Mouse (Mus musculus): ENCODE results near the gene Fto. TPM values are rescaled to one million over a fixed set of nuclear protein-coding genes. Genes with fewer than 3 reads are reported as not detected.

Gene Fto
- polyA plus RNA-seq, 1 experiment: 11.9 TPM

GRCm38 (mm10) chr8:91347146-91347545 is 33.8 kb downstream of the Fto start:
- H3K4me3 ChIP-seq (ENCODE audit: extremely low read depth, insufficient read depth, insufficient read length): no peak overlapping the region
- no peak for DNase-seq (ENCODE audit: low read depth in 1 of 2, low spot score in 2 of 2)
- TF ChIP-seq POLR2A (IDR thresholded peaks at IDR 0.05; ENCODE audit: low read depth, low read length): no peak
- no peak for TF ChIP-seq CTCF (IDR thresholded peaks at IDR 0.05; ENCODE audit: extremely low read depth, insufficient read depth, insufficient read length, insufficient replicate concordance)
- no peak overlapping the region for H3K27ac ChIP-seq (ENCODE audit: insufficient read depth, low read length)
- WGBS: 94% methylated on average over 10 of the region's 10 CpGs
- no peaks in the 10 kb centered on the region for H3K27me3 ChIP-seq (ENCODE audit: control insufficient read depth, insufficient read depth, low read length)
- no peaks in the 10 kb centered on the region; the same call in 1 of the 2 replicates for H3K4me1 ChIP-seq (ENCODE audit: control insufficient read depth, insufficient read depth, insufficient read length)
- H3K36me3 ChIP-seq (ENCODE audit: control insufficient read depth, insufficient read depth, low read length): no peaks in the 10 kb centered on the region

DNA sequence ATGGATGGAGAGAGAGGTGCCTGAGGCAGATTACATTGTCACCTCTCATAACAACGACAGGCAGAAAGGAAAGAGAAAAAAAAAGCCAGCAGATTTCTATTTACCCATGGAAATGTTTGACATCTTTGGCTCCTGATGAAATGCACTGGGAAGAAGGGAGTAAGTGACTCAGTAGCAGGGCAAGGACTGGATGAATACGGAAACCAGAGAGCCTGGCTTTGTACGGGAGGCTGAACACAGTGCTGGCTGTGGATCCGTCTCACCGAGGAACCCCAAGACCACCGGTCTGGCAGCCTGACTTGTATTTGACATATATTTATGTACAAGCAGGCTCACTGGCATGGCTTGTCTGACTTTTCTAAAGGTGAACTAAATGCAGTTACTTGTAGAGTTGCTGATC is 34.3 kb downstream of the Fto start:
- Histone ChIP-seq H3K4me3 (ENCODE audit: extremely low read depth, insufficient read depth, insufficient read length) (no peak overlapping the region), H3K27me3 (ENCODE audit: control insufficient read depth, insufficient read depth, low read length) (no peaks in the 10 kb centered on the region), H3K4me1 (ENCODE audit: control insufficient read depth, insufficient read depth, insufficient read length) (no peaks in the 10 kb centered on the region; the same call in 1 of the 2 replicates), H3K27ac (ENCODE audit: insufficient read depth, low read length) (no peak overlapping the region), H3K36me3 (ENCODE audit: control insufficient read depth, insufficient read depth, low read length) (no peaks in the 10 kb centered on the region)
- no peak for TF ChIP-seq CTCF (IDR thresholded peaks at IDR 0.05; ENCODE audit: extremely low read depth, insufficient read depth, insufficient read length, insufficient replicate concordance)
- no peak for TF ChIP-seq POLR2A (IDR thresholded peaks at IDR 0.05; ENCODE audit: low read depth, low read length)
- DNase-seq (ENCODE audit: low read depth in 1 of 2, low spot score in 2 of 2): no peak
- WGBS: 90% methylated on average over 6 of the region's 6 CpGs

DNA sequence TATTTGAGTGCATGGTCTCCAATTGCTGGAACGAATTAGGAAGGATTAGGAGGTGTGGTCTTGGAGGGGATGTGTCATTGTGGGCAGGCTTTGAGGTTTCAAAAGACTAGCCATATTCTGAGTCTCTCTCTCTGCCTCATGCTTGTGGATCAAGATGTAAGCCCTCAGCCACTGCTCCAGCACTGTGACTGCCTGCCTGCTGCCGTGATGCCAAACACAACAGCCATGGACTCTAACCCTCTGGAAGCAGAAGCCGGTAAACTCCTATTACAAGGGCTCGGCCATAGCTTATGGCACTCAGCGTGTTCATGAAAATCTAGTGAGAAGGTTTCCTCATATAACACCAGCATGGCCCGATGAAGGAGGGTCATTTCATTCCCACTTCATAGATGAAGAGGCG is 36.5 kb downstream of the Fto start:
- no peak for TF ChIP-seq CTCF (IDR thresholded peaks at IDR 0.05; ENCODE audit: extremely low read depth, insufficient read depth, insufficient read length, insufficient replicate concordance)
- TF ChIP-seq POLR2A (IDR thresholded peaks at IDR 0.05; ENCODE audit: low read depth, low read length): no peak
- Histone ChIP-seq H3K27me3 (ENCODE audit: control insufficient read depth, insufficient read depth, low read length) (no peaks in the 10 kb centered on the region), H3K27ac (ENCODE audit: insufficient read depth, low read length) (no peak overlapping the region), H3K36me3 (ENCODE audit: control insufficient read depth, insufficient read depth, low read length) (no peaks in the 10 kb centered on the region), H3K4me3 (ENCODE audit: extremely low read depth, insufficient read depth, insufficient read length) (no peak overlapping the region), H3K4me1 (ENCODE audit: control insufficient read depth, insufficient read depth, insufficient read length) (no peaks in the 10 kb centered on the region; the same call in 1 of the 2 replicates)
- no peak for DNase-seq (ENCODE audit: low read depth in 1 of 2, low spot score in 2 of 2)
- WGBS: 93% methylated on average over 7 of the region's 7 CpGs

- 86% methylated on average over 7 of the region's 7 CpGs for WGBS
- Histone ChIP-seq H3K36me3 (ENCODE audit: control insufficient read depth, insufficient read depth, low read length) (no peaks in the 10 kb centered on the region; the same call in 1 of the 2 replicates), H3K27ac (ENCODE audit: insufficient read depth, low read length) (no peak overlapping the region), H3K4me3 (ENCODE audit: extremely low read depth, insufficient read depth, insufficient read length) (no peak overlapping the region), H3K4me1 (ENCODE audit: control insufficient read depth, insufficient read depth, insufficient read length) (no peaks in the 10 kb centered on the region; the same call in 1 of the 2 replicates), H3K27me3 (ENCODE audit: control insufficient read depth, insufficient read depth, low read length) (no peaks in the 10 kb centered on the region)
- TF ChIP-seq CTCF (IDR thresholded peaks at IDR 0.05; ENCODE audit: extremely low read depth, insufficient read depth, insufficient read length, insufficient replicate concordance) (no peak), POLR2A (IDR thresholded peaks at IDR 0.05; ENCODE audit: low read depth, low read length) (no peak)
- DNase-seq (ENCODE audit: low read depth in 1 of 2, low spot score in 2 of 2): no peak
These were observed 37.3 kb downstream of the Fto start for GRCm38 (mm10) chr8:91350628-91351027.

DNA sequence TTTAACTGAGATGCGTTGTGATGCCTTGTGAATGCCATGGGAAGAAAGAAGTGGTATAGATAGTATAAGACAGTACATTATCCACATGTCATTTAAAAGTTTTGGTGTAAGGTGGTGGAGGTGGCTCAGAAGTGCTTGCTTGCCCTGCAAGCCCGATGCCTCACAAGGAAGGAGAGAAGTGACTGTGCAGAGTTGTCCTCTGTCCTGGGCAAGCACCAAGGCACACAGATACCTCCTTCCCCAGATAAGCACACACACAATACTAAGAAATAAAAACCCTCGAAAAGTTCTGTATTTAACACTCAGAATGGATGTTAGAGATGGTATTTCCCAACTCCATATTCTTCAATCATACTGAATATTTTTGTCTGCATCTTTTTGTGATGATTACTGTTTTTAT is 39.3 kb downstream of the Fto start:
- no peak overlapping the region for H3K27ac ChIP-seq (ENCODE audit: insufficient read depth, low read length)
- no peak for DNase-seq (ENCODE audit: low read depth in 1 of 2, low spot score in 2 of 2)
- no peak for TF ChIP-seq CTCF (IDR thresholded peaks at IDR 0.05; ENCODE audit: extremely low read depth, insufficient read depth, insufficient read length, insufficient replicate concordance)
- TF ChIP-seq POLR2A (IDR thresholded peaks at IDR 0.05; ENCODE audit: low read depth, low read length): no peak
- 79% methylated on average over 3 of the region's 3 CpGs for WGBS
- no peaks in the 10 kb centered on the region for H3K27me3 ChIP-seq (ENCODE audit: control insufficient read depth, insufficient read depth, low read length)
- H3K4me3 ChIP-seq (ENCODE audit: extremely low read depth, insufficient read depth, insufficient read length): no peak overlapping the region
- H3K4me1 ChIP-seq (ENCODE audit: control insufficient read depth, insufficient read depth, insufficient read length): no peaks in the 10 kb centered on the region
- H3K36me3 ChIP-seq (ENCODE audit: control insufficient read depth, insufficient read depth, low read length): no peaks in the 10 kb centered on the region; the same call in 1 of the 2 replicates

DNA sequence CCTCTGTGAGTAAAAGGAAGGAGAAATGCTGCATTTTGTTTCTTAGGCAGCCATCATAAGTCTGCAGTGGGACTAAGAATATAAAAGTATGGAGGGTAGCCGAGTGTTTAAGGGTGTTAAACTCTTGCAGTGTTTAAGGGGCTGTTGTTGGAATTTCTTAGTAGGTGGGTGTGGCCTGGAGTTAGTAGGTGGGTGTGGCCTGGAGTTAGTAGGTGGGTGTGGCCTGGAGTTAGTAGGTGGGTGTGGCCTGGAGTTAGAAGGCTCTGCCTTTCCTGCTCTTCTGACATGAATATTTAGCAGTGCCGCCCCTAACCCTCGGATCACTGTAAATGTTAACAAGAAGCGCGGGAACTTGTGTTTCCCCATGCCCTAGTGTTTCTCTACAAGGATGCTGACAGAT is 39.7 kb downstream of the Fto start:
- Histone ChIP-seq H3K4me3 (ENCODE audit: extremely low read depth, insufficient read depth, insufficient read length) (no peak overlapping the region), H3K27me3 (ENCODE audit: control insufficient read depth, insufficient read depth, low read length) (no peaks in the 10 kb centered on the region), H3K4me1 (ENCODE audit: control insufficient read depth, insufficient read depth, insufficient read length) (no peaks in the 10 kb centered on the region), H3K36me3 (ENCODE audit: control insufficient read depth, insufficient read depth, low read length) (no peaks in the 10 kb centered on the region; the same call in 1 of the 2 replicates), H3K27ac (ENCODE audit: insufficient read depth, low read length) (no peak overlapping the region)
- TF ChIP-seq POLR2A (IDR thresholded peaks at IDR 0.05; ENCODE audit: low read depth, low read length) (no peak), CTCF (IDR thresholded peaks at IDR 0.05; ENCODE audit: extremely low read depth, insufficient read depth, insufficient read length, insufficient replicate concordance) (no peak)
- WGBS: 88% methylated on average over 5 of the region's 5 CpGs
- no peak for DNase-seq (ENCODE audit: low read depth in 1 of 2, low spot score in 2 of 2)

- DNase-seq (ENCODE audit: low read depth in 1 of 2, low spot score in 2 of 2): no peak
- Histone ChIP-seq H3K27me3 (ENCODE audit: control insufficient read depth, insufficient read depth, low read length) (no peaks in the 10 kb centered on the region), H3K4me3 (ENCODE audit: extremely low read depth, insufficient read depth, insufficient read length) (no peak overlapping the region), H3K36me3 (ENCODE audit: control insufficient read depth, insufficient read depth, low read length) (no peaks in the 10 kb centered on the region; the same call in 1 of the 2 replicates), H3K27ac (ENCODE audit: insufficient read depth, low read length) (no peak overlapping the region), H3K4me1 (ENCODE audit: control insufficient read depth, insufficient read depth, insufficient read length) (no peaks in the 10 kb centered on the region)
- no peak for TF ChIP-seq CTCF (IDR thresholded peaks at IDR 0.05; ENCODE audit: extremely low read depth, insufficient read depth, insufficient read length, insufficient replicate concordance)
- 91% methylated on average over 4 of the region's 4 CpGs for WGBS
These were observed 40.6 kb downstream of the Fto start for GRCm38 (mm10) chr8:91353907-91354306.
